Mouse (Mus musculus): ENCODE measurements around the gene Syt10.
"Not testable (repeated sequence)": the region's sequence is repeated elsewhere in the genome, so short reads cannot be mapped to it uniquely, and the experiment has no call there.

Syt10 gene

GRCm38 (mm10) chr15:89841364-89842017, at the start of gene Syt10:
Gene Syt10 (minus strand): TSS chr15:89841860.
- peak; percentile 4 for DNase-seq

- no peak for DNase-seq
Measured at GRCm38 (mm10) chr15:89883799-89884198, 42.1 kb upstream of the Syt10 start.

GRCm38 (mm10) chr15:89878981-89879380, 37.3 kb upstream of the Syt10 start:
- DNase-seq: no peak

- no peak for DNase-seq
Measured at GRCm38 (mm10) chr15:89816098-89816497, 25.6 kb downstream of the Syt10 start.

- DNase-seq: no peak
Measured at GRCm38 (mm10) chr15:89804478-89804877, 37.2 kb downstream of the Syt10 start.

- DNase-seq: no peak
Measured at GRCm38 (mm10) chr15:89779928-89780327, 61.7 kb downstream of the Syt10 start.

GRCm38 (mm10) chr15:89766016-89766415, 75.6 kb downstream of the Syt10 start:
- not testable (repeated sequence) for DNase-seq

- no peak for DNase-seq
Measured at GRCm38 (mm10) chr15:89733611-89734010, 108.0 kb downstream of the Syt10 start.
